Mouse (Mus musculus) ES-Bruce4 (cell line): Measurements from ENCODE around the gene Pcp4l1.

Experiments
- CTCF ChIP-seq: IDR thresholded peaks from one replicate; pipeline ENCODE4 v1.8.1; 2011; ENCODE audit warnings: low read depth, low read length
- EP300 ChIP-seq: IDR thresholded peaks from 2 replicates; pipeline ENCODE4 v1.6.1; 2011; ENCODE audit warnings: low read depth, low read length; ENCODE audit not compliant: insufficient read depth
- POLR2A ChIP-seq: IDR thresholded peaks from one replicate; pipeline ENCODE4 v1.8.1; 2011; ENCODE audit warnings: low read length; ENCODE audit not compliant: insufficient read depth

GRCm38 (mm10) chr1:171226780-171227179, 30.7 kb upstream of the Pcp4l1 start:
- TF ChIP-seq POLR2A: no peak
- TF ChIP-seq CTCF: no peak
- TF ChIP-seq EP300: 0 out of 2 replicates have a peak, but pooled peaks have one; percentile 8
